In the genomic region with DNA sequence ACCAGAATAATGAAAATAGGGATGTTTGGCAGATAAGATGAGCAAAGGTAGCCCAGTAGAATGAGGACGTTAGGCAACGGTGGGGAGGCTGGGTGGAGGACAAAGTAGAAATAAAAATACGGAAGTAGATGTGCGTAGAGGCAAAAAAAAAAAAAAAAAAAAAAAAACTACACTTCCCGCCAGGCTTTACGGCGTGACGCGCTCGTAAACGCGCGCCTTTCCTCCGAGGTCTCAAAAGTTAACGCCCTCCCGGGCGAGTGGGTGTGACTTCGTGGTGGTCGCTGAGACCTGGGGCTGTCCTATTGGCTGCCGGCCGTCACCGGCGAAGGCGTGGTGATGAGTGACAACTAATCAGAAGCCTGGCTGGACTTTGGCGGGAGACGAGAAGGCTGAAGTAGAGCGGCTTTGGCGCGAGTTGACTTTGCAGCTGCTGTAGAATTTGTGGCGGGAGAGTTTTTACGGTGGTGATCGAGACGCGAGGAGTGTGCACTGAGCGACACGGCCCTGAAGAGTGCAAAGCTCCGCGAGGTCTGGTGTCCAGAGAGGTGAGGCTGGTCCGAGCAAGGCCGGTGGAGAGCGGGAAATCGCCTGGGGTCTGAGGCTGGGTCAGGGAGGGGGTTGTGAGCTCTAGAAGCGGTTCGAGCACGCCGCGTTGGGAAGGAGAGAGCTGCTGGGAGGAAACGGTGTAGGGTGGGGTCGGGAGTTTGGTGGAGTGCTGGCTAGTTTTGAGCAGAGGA, we compare ENCODE assay signal across 8 mouse cellular contexts. TPM values are rescaled to one million over a fixed set of nuclear protein-coding genes. Genes with fewer than 3 reads are reported as not detected.
DNase-seq lines count a peak whose midpoint lies in the region; ATAC-seq and TF ChIP-seq lines count a peak whose summit lies in the region.

A gene (plus strand): TSS at position 365 of the 737 bp plus-strand sequence.

- DNase-seq in gastrocnemius, adult 8-10 months (ENCODE audit: low spot score in 2 of 2): peak; percentile 92 to 96
- peak; percentile 97 for DNase-seq in hindlimb bud, embryonic 11.5 days (ENCODE audit: extremely low spot score, low read depth, low spot score)
- peak; percentile 69 to 95 for DNase-seq in left cerebral cortex, adult 8-10 months (ENCODE audit: low spot score in 2 of 2)
- DNase-seq in right cerebral cortex, postnatal 10 days (ENCODE audit: low spot score in 2 of 2): peak; percentile 98 to 99
- peak; percentile 88 for DNase-seq in urinary bladder, postnatal 25 days (ENCODE audit: low spot score)

- no peak within 1 kb of the TSS for H3K27ac ChIP-seq in cortical plate, adult 2 months (ENCODE audit: insufficient read depth, low read length)

- H3K36me3 ChIP-seq in megakaryocyte, embryonic 14.5 days (replicated peaks; ENCODE audit: low read length): peaks cover 60% of the 10 kb centered on the region

- no peaks in the 10 kb centered on the region for H3K4me1 ChIP-seq in cortical plate, adult 2 months (ENCODE audit: control insufficient read depth, insufficient read depth, low read length)
- peaks cover 74% of the 10 kb centered on the region for H3K4me1 ChIP-seq in megakaryocyte, embryonic 14.5 days

- H3K4me3 ChIP-seq in cortical plate, adult 2 months (ENCODE audit: insufficient read depth, low read length): peak within 1 kb of the TSS; percentile 4
- H3K4me3 ChIP-seq in megakaryocyte, embryonic 14.5 days (replicated peaks): peak within 1 kb of the TSS; percentile 94

- no peak for TF ChIP-seq CTCF in cortical plate, adult 2 months (IDR thresholded peaks at IDR 0.05; ENCODE audit: extremely low read depth, insufficient read depth, low read length)

- no peak for TF ChIP-seq POLR2A in cortical plate, adult 2 months (IDR thresholded peaks at IDR 0.05; ENCODE audit: extremely low read depth, insufficient read depth, low read length)

- peak; percentile 95 for ATAC-seq in activated CD4-positive, CD25-positive, alpha-beta regulatory T cell, adult 4 months

- H3K9me3 ChIP-seq in megakaryocyte, embryonic 14.5 days: no peaks in the 10 kb centered on the region

- H3K27me3 ChIP-seq in megakaryocyte, embryonic 14.5 days (replicated peaks): no peaks in the 10 kb centered on the region

RNA-seq across cellular contexts. Expression of the gene that starts here (rescaled TPM):
- polyA plus RNA-seq in activated CD4-positive, CD25-positive, alpha-beta regulatory T cell, adult 4 months (2017; shearing (Covaris generic)): 10 to 100 TPM; 10.1 to 17.7 TPM
- polyA plus RNA-seq in cortical plate, adult 2 months (2012; rRNA removed): 0.40 and 0.56 TPM in 2 replicates
- total RNA-seq in gastrocnemius, adult 8-10 months (2022): under 1 TPM in 2 of 4 experiments, not detected in 2; 0.07 to 0.13 TPM
- under 1 TPM; 0.15 to 0.91 (median 0.25) TPM for total RNA-seq in left cerebral cortex, adult 8-10 months (2022)
- 0.44 TPM in 1 of 2 replicates, not detected in the other for polyA plus RNA-seq in megakaryocyte, embryonic 14.5 days (2012; ENCODE audit: insufficient read depth, low replicate concordance)

Comparison
In these comparisons a context has a peak if more than half of its experiments do, and no peak if none do; other contexts are left out.
1. Peak in DNase-seq in gastrocnemius, adult 8-10 months; RNA of the gene not detected or under 1 TPM.
2. Peak in DNase-seq in left cerebral cortex, adult 8-10 months; RNA of the gene not detected or under 1 TPM.